Mouse (Mus musculus) hematopoietic stem cell, adult 5-6 weeks (primary cell): Measurements from ENCODE around the gene BC029722. TPM values are rescaled to one million over a fixed set of nuclear protein-coding genes. Genes with fewer than 3 reads are reported as not detected.

Experiments
- total RNA-seq: library from RNA; stranded (forward); fragments of 172-1452, 232-1000 nt; gene quantifications from 2 replicates; pipeline ENCODE4 v1.2.3, GENCODE M21; 2017

Gene BC029722
- total RNA-seq, 1 experiment from 2014 or later: 27.2 TPM

Other genes starting within 250 kb of the BC029722 start
- gene Gss, start 226.6 kb downstream of the BC029722 start, total RNA-seq: 18.3 and 32.5 TPM in 2 replicates
- 0.10 TPM in 1 of 2 replicates, not detected in the other for gene Myh7b, start 208.2 kb downstream of the BC029722 start, total RNA-seq
- gene Trpc4ap, start 127.0 kb downstream of the BC029722 start, total RNA-seq: 82.7 and 112 TPM in 2 replicates
- gene Edem2, start 90.0 kb downstream of the BC029722 start, total RNA-seq: 44.5 and 48.5 TPM in 2 replicates
- not detected in 2 replicates for gene Gm17581, start 83.6 kb downstream of the BC029722 start, total RNA-seq
- gene Procr, start 68.3 kb downstream of the BC029722 start, total RNA-seq: 71.9 and 78.0 TPM in 2 replicates
- gene Mmp24, start 44.1 kb downstream of the BC029722 start, total RNA-seq: 0.10 TPM in 1 of 2 replicates, not detected in the other
- 32.9 and 107 TPM in 2 replicates for gene Eif6, start 7.5 kb upstream of the BC029722 start, total RNA-seq
- not detected in 2 replicates for gene Fam83c, start 15.4 kb upstream of the BC029722 start, total RNA-seq
- 28.0 and 59.3 TPM in 2 replicates for gene Uqcc1, start 110.9 kb upstream of the BC029722 start, total RNA-seq
- gene Gm15557, start 121.3 kb upstream of the BC029722 start, total RNA-seq: not detected in 2 replicates
- gene Gdf5, start 125.9 kb upstream of the BC029722 start, total RNA-seq: not detected in 2 replicates
- gene Cep250, start 137.0 kb upstream of the BC029722 start, total RNA-seq: 30.9 and 66.9 TPM in 2 replicates
- 0.69 and 1.4 TPM in 2 replicates for gene 6430550D23Rik, start 188.6 kb upstream of the BC029722 start, total RNA-seq
- gene Ergic3, start 188.6 kb upstream of the BC029722 start, total RNA-seq: 84.0 and 97.9 TPM in 2 replicates
- gene Fer1l4, start 233.5 kb upstream of the BC029722 start, total RNA-seq: not detected in 2 replicates
- 2.2 and 3.9 TPM in 2 replicates for gene Spag4, start 245.7 kb upstream of the BC029722 start, total RNA-seq